Mouse (Mus musculus): ENCODE measurements at regions not wholly inside any gene's neighbourhood (a gene's known extent, or its start where the extent isn't known, plus 50 kb on each side); places are given as distances from the start of the nearest gene placed in this dataset.
A peak's percentile ranks its signal among the peaks of the same experiment; 100 is the strongest.
"Not testable (repeated sequence)": the region's sequence is repeated elsewhere in the genome, so short reads cannot be mapped to it uniquely, and the experiment has no call there.

DNA sequence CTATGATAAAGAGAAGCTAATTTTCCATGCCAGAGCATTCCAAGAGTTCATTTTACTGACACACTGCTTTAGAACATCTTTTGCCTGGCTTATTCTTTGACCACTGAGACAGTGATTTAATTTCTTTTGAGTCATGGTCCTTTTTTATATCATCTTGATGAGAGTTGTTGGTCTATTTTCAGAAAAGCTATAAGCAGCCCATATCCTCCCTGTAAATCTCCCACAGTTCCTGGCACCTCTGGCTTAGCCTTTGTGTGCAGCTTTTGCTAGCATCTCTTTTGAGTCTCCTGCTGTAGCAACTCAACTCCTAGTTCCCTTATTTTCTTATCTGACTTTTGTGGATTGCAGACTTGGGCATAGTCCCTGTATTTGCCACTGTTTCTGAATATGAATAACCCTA is 207.5 kb upstream of the 4931417E11Rik start:
- no peak for DNase-seq

DNA sequence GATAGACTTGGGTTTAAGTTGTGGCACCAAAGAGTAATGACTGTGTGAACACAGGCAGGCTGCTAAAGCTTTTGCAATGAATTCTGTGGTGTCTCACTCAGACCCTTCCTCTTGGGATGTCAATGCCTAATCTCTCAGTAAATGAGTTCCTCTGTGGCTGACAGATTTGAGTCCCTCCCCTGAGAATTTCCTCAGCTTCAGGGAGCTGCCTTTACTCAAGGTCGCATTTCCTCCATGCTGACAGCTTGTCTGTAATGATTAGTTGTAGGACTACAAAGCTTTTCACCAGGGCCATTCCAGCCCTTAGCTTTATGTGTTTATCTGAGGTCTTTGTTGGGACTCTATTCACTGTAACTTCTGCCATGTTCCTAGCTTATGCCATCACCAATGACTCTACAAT is 199.9 kb upstream of the 4931417E11Rik start:
- DNase-seq: no peak

DNA sequence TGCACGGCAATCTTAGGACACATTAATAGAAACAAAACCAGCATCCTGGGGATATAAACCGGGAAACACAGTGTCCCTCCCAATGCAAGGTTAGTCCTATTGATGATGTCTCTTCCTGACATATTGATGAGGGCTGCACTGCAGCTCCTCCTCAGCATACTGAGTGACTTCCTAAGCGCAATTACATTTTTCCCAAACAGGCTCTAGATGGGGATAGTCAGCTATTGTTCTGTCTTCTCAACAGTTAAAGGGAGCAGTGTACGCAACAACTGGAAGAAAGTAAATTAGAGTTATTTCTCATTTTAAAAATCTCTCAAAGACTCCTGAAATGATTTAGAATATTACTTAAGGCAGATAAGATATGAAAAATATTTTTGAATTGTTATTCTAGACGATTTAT is 189.5 kb upstream of the 4931417E11Rik start:
- DNase-seq: no peak

DNA sequence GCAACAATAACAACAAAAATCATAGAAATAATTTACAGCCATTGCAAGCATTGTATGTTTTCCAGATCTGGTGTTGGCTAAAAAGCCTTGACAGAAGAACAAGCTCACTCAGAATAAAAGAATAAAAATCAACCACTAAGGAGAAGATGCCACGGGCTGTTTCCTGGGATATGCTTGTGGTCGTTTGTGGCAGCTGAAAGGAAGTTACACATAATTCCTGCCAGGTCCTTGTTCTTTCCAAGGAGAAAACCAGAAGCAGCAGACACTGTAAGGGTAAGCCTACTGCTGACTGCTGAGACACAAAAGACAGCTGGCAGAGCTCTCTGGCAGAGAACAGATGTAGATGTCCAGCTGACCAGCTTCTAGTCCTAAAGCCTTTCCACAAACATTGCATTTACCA is 175.9 kb upstream of the 4931417E11Rik start:
- no peak for DNase-seq

DNA sequence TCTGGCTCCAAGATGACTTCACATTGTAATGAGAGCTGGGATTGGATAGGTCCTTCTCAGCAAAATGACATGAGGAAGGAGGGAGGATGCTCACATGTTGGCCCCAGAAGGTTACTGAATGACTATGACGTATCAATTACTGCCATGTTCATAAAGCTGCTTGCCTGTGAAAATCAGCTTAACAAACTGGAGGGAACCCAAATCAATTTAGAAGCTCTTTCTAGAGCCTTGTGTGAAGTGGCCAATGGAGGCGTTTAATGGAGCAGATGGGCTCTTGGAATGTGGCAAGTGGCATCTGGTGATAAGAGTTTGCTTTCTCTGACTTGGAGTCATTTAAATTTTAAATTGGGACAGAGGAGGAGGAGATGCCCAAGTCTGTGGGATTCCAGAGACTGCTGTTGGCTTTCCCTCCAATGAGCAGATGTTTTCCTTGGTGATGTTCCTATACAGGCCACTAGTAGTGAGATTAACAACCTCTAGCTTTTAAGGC is 175.4 kb upstream of the 4931417E11Rik start:
- no peak for DNase-seq

DNA sequence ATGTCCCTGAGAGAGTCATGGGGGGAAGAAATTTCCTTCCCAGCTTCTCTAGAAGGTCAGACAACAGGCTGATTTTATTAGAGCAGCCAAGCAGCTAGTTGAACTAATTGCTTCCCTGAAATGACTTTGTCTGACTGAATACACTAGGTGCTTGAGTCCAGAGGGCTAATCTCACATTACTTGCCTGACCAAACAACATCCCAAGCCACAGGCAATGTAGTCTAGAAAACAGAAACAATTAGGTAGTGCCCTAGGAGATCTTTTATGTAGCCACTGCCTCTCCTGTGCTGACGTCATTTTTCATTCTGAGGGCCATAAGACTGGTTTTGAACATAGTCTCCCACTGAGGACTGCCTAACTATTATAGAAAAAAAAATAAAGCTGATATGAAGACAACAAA is 159.1 kb upstream of the 4931417E11Rik start:
- no peak for DNase-seq

DNA sequence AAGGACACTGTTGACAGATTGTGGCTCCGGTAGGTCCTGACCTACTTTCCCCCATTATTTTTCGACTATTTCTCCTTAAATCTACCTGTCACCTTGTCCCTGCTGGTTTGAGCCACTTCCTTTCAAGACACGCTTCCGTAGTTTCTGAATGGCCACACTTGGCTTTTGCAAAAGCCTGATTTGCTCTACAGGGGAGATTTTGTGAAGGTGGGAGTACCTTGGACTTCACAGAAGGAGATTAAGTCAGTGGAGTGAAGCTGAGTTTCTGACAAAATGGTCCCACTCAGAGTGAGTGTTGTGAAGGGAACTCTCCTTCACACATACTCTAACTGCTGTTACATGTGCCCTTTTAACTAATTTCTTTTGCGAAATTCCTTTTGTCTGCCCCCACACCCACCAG is 157.0 kb upstream of the 4931417E11Rik start:
- no peak for DNase-seq

DNA sequence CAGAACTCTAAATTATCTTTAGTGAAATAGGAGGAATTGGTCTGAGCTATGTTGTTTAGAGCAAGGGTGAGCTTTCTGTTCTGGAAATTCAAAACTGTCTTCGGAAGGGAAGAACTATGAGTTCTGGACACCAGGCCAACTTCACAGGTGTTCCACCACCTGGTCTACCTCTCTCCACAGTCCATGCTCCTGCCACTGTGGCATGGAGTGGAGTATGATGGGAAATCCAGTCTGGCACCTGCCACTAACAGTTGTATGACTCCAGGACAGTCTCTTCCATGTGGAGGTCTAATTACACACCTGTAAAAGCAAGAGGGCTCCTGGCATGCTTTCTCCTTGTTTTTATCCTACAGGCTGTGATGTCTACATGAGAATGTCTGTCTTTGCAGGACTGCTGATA is 154.7 kb upstream of the 4931417E11Rik start:
- DNase-seq: no peak

DNA sequence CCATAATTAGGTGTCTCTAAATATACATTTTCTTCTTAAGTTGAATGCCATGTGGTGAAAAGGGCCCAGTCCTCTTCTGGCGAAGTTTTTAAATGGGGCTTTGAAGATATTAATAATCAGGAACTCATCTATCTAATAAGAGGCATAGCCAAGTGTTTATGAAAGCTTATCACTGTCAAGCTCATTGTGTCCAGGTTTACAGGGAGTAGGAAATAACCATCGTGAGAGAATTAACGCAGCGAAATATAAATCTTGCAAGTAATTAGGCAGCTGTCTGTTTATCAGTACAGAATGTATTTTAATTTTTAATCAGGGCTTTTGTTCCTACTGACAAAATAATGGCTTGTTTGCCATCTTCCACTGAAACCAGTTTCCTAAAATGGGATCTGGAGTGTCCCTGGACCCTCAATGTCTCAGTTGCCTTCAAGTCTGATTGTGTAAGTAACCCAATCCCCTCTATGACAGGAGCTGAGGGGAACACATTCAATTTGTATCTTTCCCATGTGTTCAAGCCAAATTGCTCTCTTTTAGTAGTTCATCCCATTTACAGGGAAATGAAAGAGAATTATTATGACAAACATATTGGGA is 152.5 kb upstream of the 4931417E11Rik start:
- no peak for DNase-seq

DNA sequence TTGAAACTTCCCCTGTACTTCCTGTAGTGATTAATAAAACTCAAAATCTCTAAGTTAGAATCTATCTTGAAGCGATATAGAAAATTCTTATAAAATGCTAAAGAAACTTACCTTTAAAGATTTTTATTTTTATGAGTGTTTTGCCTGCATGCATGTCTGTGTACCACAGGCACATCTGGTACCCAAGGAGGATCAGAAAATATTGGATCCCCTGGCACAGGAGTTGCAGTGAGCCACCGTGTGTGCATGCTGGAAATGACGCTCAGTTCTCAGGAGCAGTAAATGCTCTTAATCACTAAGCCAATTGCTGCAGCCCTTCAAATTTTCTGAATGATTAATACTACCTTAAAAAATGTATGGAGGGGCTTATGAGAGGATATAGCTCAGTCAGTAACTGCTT is 142.8 kb upstream of the 4931417E11Rik start:
- no peak for DNase-seq

DNA sequence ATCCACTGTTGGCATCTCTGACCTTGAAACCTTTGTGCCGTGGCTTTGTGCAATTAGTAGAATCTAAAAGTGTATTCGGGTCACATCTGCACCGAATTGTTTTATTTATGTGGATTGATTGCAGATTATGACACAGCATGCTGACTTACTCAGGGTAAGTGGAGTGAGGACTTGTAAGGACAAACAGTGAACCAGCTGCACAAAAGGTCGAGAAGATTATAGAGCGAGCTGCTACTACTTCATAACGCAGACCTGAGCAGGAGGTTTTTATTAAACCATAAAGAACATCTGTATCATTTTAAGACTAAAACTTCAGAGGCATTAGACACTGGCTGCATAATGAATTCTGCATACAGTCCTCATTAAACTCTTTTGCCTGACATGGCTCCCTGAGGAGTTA is 142.4 kb upstream of the 4931417E11Rik start:
- no peak for DNase-seq

DNA sequence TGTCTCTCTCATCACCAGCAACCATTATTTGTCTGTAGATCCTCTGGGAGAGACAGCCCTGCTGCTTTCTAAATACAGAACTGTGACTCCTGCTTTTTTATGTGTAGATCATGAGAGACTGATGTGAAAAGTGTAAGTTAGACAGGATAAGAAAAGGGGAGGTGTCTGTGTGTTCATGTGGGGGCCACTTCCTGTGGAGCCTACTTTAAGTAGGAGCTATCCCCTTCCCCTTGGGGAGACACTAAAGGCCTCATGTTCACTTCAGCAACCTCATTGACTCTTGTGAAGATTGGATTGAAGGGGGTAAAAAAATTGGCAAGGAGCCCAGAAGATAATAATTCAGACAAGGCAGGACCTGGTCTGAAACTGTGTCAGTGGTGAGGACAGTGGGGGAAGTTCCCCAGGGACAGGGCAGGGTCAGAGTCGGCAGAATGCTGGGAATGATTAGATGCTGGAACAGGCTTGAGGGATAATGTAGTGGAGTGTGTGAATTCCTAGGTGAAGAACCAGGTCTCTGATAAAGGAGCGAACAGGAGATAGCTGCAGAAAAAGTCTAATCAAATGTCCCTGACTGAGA is 140.7 kb upstream of the 4931417E11Rik start:
- DNase-seq: no peak

DNA sequence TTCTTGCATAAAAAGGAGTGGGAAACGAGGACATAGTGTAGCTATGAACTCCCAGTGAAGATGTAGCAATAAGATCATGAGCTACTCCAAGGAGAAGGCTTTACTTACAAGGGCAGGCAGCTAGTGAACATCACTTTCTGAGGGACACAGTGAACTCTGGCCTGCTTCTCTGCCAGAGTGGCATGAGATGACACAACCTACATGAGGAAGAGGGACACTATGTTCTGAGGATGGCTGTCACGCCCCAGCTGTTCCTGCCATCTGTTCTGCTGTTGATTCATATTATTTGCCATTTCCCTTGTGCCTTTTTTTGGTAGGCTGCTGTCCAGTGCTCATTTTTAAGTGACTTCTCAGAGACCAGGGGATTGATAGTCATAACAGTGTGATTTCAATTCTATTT is 118.2 kb upstream of the 4931417E11Rik start:
- DNase-seq: no peak

DNA sequence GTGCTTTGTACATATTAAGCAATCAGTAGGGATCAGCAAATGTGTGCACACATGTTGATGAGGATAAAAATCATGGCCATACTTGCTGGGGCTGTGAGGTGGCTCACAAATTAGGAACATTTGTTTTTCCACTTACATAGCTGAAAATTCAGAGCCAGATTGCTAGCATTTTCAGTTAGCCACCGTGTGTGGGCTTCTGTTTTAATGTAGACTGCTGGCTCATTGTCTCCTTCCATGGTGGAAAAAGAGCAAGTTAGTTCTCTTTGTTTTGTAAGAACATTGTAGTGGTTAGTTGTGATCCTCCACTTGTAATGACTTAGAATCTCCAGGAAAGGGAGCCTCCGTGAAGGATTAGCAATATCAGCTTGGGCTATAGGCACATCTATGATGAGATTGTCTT is 107.2 kb upstream of the 4931417E11Rik start:
- DNase-seq: no peak

DNA sequence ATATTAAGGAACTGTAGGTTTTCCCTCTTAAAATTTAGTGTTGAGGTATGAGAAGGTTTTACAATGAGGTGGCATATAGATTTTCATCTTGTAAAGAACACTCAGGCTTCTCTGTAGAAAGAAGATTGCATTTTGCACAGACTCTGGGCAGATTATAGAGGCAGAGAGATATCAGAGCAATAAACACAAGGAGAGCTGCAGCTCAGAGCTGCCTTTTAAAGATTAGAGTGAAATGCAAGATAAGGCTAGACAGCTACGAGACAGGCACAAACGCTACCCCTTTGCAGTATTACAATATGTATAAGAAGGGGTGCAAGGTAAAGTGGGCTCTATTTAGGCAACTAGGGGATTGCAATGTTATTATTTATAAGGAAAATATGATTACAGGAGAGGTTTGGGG is 90.5 kb upstream of the 4931417E11Rik start:
- no peak for DNase-seq

DNA sequence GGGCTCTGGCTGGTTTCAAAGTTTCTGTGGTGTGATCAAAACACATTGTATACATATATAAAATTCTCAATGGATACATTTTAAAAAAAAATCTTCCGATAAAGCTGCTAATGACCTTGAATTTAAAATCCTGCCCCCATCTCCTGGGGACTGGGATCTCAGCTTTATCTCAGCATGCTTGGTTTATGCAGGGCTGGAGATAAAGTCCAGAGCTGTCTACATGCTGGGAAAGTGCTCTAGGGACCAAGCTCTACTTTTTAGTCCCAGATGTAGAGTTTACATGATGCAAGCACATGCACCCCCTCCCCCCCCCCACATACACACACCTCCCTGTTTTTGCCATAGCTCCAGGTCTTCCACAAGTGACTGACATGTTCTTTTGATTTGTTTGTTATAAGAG is 61.1 kb upstream of the 4931417E11Rik start:
- DNase-seq: no peak

DNA sequence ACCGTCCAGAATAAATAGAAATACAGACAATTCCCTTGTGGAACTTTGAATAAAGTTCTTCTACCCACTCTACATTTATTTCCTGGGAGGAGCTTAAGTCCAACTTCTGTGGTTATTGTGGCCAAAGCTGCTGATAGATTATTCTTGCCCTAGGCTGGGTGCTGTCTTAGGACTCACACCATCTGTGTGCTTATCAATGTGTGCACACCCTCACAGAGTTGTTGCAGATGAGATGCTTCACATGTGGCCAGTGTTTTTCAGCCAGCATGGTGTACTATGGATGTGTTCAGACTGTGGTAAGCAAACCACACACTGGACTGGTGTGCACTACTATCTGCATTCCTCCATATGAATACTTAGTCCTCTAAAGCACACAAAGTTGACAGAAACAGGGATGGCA is 60.6 kb upstream of the 4931417E11Rik start:
- no peak for DNase-seq

DNA sequence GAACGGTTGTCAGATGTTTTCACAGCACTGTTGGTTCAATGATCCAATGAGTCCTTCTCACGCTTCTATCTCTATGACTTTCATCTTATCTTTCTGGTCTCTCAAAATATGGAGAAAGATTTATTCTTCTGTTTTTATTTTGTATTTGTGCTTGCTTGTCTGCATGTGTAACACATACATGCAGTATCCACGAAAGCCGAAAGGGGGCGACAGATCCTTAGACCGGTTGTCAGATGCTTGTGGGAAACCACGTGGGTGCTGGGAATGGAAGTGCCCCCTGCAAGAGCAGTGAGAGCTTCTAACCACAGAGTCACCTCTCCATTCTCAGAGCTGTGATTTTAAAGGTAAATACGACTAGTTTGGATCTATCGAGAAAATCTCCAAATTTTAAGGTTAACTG is 54.2 kb upstream of the 4931417E11Rik start:
- DNase-seq: peak; percentile 46

DNA sequence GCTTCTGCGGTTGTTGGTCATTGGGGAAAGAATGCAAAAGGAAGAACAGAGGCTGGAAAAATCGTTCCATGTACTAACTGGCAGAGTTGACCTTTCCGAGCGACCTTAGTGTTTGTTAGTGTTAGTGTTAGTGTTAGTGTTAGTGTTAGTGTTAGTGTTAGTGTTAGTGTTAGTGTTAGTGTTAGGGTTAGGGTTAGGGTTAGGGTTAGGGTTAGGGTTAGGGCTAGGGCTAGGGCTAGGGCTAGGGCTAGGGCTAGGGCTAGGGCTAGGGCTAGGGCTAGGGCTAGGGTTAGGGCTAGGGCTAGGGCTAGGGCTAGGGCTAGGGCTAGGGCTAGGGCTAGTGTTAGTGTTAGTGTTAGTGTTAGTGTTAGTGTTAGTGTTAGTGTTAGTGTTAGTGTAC is 50.4 kb upstream of the 4931417E11Rik start:
- DNase-seq: not testable (repeated sequence)
